ENCODE assay signal across 22 mouse cellular contexts in genomic region chr13:80418480-80419183, GRCm38 (mm10).
DNase-seq lines count a peak whose midpoint lies in the region; ATAC-seq and TF ChIP-seq lines count a peak whose summit lies in the region.
"Had no signal": no experiment of that assay in that cellular context is flagged by ENCODE, and none has a peak within 500 bp of the region (broad histone marks: within the 10 kb centered on the region; RNA-seq: fewer than 3 reads in every experiment).

No protein-coding gene starts in this region.

- TF ChIP-seq CTCF in brain, embryonic 14.5 days (IDR thresholded peaks at IDR 0.05; ENCODE audit: borderline replicate concordance, extremely low read depth, insufficient read depth, insufficient read length): no peak
- TF ChIP-seq CTCF in forebrain, postnatal 0 days (IDR thresholded peaks at IDR 0.05; ENCODE audit: low read depth): no peak
- TF ChIP-seq CTCF in stomach, postnatal 0 days (IDR thresholded peaks at IDR 0.05; ENCODE audit: low read depth): no peak

- H3K4me1 ChIP-seq in forebrain, postnatal 0 days (ENCODE audit: insufficient read depth): no peaks in the 10 kb centered on the region
- no peaks in the 10 kb centered on the region for H3K4me1 ChIP-seq in stomach, postnatal 0 days (replicated peaks; ENCODE audit: control insufficient read depth, insufficient read depth)
- no peaks in the 10 kb centered on the region for H3K4me1 ChIP-seq in midbrain, embryonic 15.5 days
- H3K4me1 ChIP-seq: embryonic facial prominence, embryonic 15.5 days; heart, embryonic 15.5 days; hindbrain, embryonic 10.5 days; limb, embryonic 10.5 days; neural tube, embryonic 15.5 days had no signal

- no peaks in the 10 kb centered on the region for H3K9me3 ChIP-seq in forebrain, postnatal 0 days (ENCODE audit: low read length)
- no peaks in the 10 kb centered on the region for H3K9me3 ChIP-seq in stomach, postnatal 0 days (ENCODE audit: control insufficient read depth, low read length)
- H3K9me3 ChIP-seq in midbrain, embryonic 15.5 days: no peaks in the 10 kb centered on the region
- H3K9me3 ChIP-seq: embryonic facial prominence, embryonic 15.5 days; heart, embryonic 15.5 days; hindbrain, embryonic 10.5 days; limb, embryonic 10.5 days; neural tube, embryonic 15.5 days had no signal

- H3K4me2 ChIP-seq in forebrain, postnatal 0 days (ENCODE audit: low read depth): no peak overlapping the region
- no peak overlapping the region for H3K4me2 ChIP-seq in stomach, postnatal 0 days (replicated peaks; ENCODE audit: low read depth)
- H3K4me2 ChIP-seq in midbrain, embryonic 15.5 days: no peak overlapping the region
- H3K4me2 ChIP-seq: embryonic facial prominence, embryonic 15.5 days; heart, embryonic 15.5 days; neural tube, embryonic 15.5 days had no signal

- peak; percentile 18 for DNase-seq in layer of hippocampus, adult 9-11 months
- no peak for DNase-seq in layer of hippocampus, postnatal 25 days (ENCODE audit: extremely low spot score in 1 of 2, low spot score in 1 of 2)
- peak; percentile 67 for DNase-seq in brain, embryonic 14.5 days (ENCODE audit: low read depth)
- DNase-seq in forebrain, postnatal 0 days: no peak
- DNase-seq in left cerebral cortex, postnatal 25 days (ENCODE audit: low spot score in 2 of 2): peak; percentile 18 to 78
- DNase-seq in stomach, postnatal 0 days (ENCODE audit: low spot score): no peak
- no peak for DNase-seq in adrenal gland, adult 2 months
- DNase-seq: cerebellum, adult 9-11 months; gastrocnemius, postnatal 14 days; kidney, adult 18-20 months; kidney, postnatal 10 days; liver, postnatal 0 days; lung, postnatal 14 days; midbrain, embryonic 14.5 days; thymus, postnatal 4 days had no signal

- TF ChIP-seq POLR2A in brain, embryonic 14.5 days (IDR thresholded peaks at IDR 0.05; ENCODE audit: borderline replicate concordance, extremely low read depth, insufficient read depth, insufficient read length, poor library complexity, severe bottlenecking): no peak

- H3K9ac ChIP-seq in forebrain, postnatal 0 days: no peak overlapping the region
- H3K9ac ChIP-seq in stomach, postnatal 0 days (ENCODE audit: low read length): no peak overlapping the region
- H3K9ac ChIP-seq in midbrain, embryonic 15.5 days: no peak overlapping the region
- H3K9ac ChIP-seq: embryonic facial prominence, embryonic 15.5 days; heart, embryonic 15.5 days; liver, postnatal 0 days; neural tube, embryonic 15.5 days had no signal

- H3K36me3 ChIP-seq in forebrain, postnatal 0 days (ENCODE audit: insufficient read depth): no peaks in the 10 kb centered on the region
- no peaks in the 10 kb centered on the region for H3K36me3 ChIP-seq in stomach, postnatal 0 days (ENCODE audit: control insufficient read depth, insufficient read depth, low read length)
- H3K36me3 ChIP-seq in midbrain, embryonic 15.5 days (replicated peaks): no peaks in the 10 kb centered on the region
- H3K36me3 ChIP-seq: embryonic facial prominence, embryonic 15.5 days; heart, embryonic 15.5 days; hindbrain, embryonic 10.5 days; limb, embryonic 10.5 days; neural tube, embryonic 15.5 days had no signal

- no peak overlapping the region for H3K27ac ChIP-seq in forebrain, postnatal 0 days (ENCODE audit: low read depth, low read length)
- no peak overlapping the region for H3K27ac ChIP-seq in stomach, postnatal 0 days (replicated peaks)
- no peak overlapping the region for H3K27ac ChIP-seq in midbrain, embryonic 15.5 days
- H3K27ac ChIP-seq: embryonic facial prominence, embryonic 15.5 days; heart, embryonic 15.5 days; hindbrain, embryonic 10.5 days; layer of hippocampus, adult 2 months; limb, embryonic 10.5 days; neural tube, embryonic 15.5 days had no signal

- intact Hi-C loops in left cerebral cortex, postnatal 25 days (cut with DNase I): no loop called here

- WGBS in forebrain, postnatal 0 days: 48% methylated on average over 3 of the region's 3 CpGs
- 59% methylated on average over 3 of the region's 3 CpGs for WGBS in stomach, postnatal 0 days
- WGBS in midbrain, embryonic 15.5 days: 68% methylated on average over 3 of the region's 3 CpGs

- H3K27me3 ChIP-seq in forebrain, postnatal 0 days (ENCODE audit: insufficient read depth, low read length): no peaks in the 10 kb centered on the region
- no peaks in the 10 kb centered on the region for H3K27me3 ChIP-seq in stomach, postnatal 0 days (ENCODE audit: control insufficient read depth, insufficient read depth, low read length)
- no peaks in the 10 kb centered on the region for H3K27me3 ChIP-seq in midbrain, embryonic 15.5 days (replicated peaks)
- H3K27me3 ChIP-seq: embryonic facial prominence, embryonic 15.5 days; heart, embryonic 15.5 days; neural tube, embryonic 15.5 days had no signal

- no peak for TF ChIP-seq EP300 in stomach, postnatal 0 days (optimal IDR thresholded peaks at IDR 0.05)

- ATAC-seq in forebrain, postnatal 0 days: peak; percentile 18; the same call in 1 of the 2 replicates
- no peak for ATAC-seq in stomach, postnatal 0 days (ENCODE audit: low FRiP score, low TSS enrichment)
- no peak for ATAC-seq in midbrain, embryonic 15.5 days (replicated peaks)
- ATAC-seq: liver, postnatal 0 days had no signal

- no peak overlapping the region for H3K4me3 ChIP-seq in forebrain, postnatal 0 days (ENCODE audit: low read depth, low read length)
- H3K4me3 ChIP-seq in stomach, postnatal 0 days (ENCODE audit: low read depth, low read length): no peak overlapping the region
- no peak overlapping the region for H3K4me3 ChIP-seq in midbrain, embryonic 15.5 days
- H3K4me3 ChIP-seq: embryonic facial prominence, embryonic 15.5 days; heart, embryonic 15.5 days; hindbrain, embryonic 10.5 days; layer of hippocampus, adult 2 months; limb, embryonic 10.5 days; neural tube, embryonic 15.5 days had no signal

Comparison
In these comparisons a context has a peak if more than half of its experiments do, and no peak if none do; other contexts are left out.
1. DNase-seq: peak in layer of hippocampus, adult 9-11 months (single experiment), brain, embryonic 14.5 days (single experiment) and left cerebral cortex, postnatal 25 days (2 of 2); none in layer of hippocampus, postnatal 25 days (0 of 2), forebrain, postnatal 0 days (single experiment), stomach, postnatal 0 days (single experiment) and adrenal gland, adult 2 months (single experiment).